Mouse (Mus musculus): Measurements from ENCODE around the gene Tnfrsf12a.

Gene Tnfrsf12a

GRCm38 (mm10) chr17:23680336-23680735 lies 3.1 kb upstream of the Tnfrsf12a start:
- no peak for DNase-seq

- DNase-seq, result no peak
Observed at GRCm38 (mm10) chr17:23679127-23679835, 2.0 kb upstream of the Tnfrsf12a start, which contains the start of gene Cldn6. Gene Cldn6 (plus strand): TSS chr17:23679249.

DNA sequence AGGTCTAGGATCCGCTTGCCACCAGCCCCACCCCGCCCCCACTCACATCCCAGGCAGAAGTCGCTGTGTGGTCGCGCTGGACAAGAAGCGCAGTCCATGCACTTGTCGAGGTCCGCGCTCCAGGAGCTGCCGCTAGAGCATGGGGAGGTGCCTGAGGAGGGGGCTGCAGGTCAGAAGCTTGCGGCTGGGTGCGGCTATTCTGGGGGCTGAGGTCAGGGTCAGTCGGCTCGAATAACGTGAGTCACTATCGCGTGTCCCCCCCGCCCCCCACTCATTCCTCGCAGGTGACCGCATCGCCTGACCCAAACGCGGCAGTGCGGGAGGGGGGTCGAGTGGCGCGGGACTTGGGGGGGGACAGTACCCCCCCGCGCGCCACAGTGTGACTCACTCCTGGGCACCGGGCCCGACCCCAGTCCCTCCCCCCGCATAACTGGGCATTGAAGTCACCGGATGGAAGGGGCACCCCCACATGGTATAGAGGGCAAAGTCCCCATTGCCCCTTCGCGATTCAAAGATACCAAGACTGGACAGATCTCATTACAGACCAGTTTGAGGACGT lies 716 bp downstream of the Tnfrsf12a start:
- DNase-seq, result no peak

DNA sequence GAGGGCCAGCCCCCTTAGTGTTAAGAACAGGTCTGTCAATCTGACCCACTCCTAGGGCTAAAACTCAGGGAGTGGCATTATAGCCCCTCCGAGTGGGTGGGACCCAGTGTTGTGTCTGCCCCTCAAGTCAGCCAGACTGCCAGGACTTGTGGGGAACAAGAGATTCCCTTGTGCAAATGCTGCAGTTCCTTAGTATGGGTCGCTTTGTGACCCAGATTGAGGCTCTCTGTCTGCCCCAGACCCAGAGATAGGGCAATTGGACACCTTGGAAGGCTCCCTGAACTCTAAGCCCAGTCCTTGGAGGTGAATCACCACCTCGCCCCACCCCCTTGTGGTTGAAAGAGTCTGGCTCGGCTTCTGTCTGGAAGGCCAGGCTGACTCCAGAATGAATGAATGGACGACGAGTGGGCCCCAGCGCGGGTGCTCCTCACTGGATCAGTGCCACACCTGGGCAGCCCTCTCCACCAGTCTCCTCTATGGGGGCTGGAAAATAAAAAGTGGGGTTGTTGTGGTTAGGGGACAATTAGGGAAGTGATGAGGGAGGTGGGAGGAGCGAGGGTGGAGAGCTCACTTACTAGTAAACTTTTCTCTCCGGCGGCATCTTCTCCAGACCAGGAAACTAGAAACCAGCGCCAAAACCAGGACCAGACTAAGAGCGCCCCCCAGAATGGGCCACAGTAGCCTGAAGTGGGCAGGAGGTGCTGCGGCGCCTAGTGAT lies 1.5 kb downstream of the Tnfrsf12a start:
- DNase-seq, result no peak

GRCm38 (mm10) chr17:23675127-23675526 lies 2.1 kb downstream of the Tnfrsf12a start:
- DNase-seq, result no peak

GRCm38 (mm10) chr17:23674271-23674952 lies 2.9 kb downstream of the Tnfrsf12a start:
- DNase-seq, result no peak

DNA sequence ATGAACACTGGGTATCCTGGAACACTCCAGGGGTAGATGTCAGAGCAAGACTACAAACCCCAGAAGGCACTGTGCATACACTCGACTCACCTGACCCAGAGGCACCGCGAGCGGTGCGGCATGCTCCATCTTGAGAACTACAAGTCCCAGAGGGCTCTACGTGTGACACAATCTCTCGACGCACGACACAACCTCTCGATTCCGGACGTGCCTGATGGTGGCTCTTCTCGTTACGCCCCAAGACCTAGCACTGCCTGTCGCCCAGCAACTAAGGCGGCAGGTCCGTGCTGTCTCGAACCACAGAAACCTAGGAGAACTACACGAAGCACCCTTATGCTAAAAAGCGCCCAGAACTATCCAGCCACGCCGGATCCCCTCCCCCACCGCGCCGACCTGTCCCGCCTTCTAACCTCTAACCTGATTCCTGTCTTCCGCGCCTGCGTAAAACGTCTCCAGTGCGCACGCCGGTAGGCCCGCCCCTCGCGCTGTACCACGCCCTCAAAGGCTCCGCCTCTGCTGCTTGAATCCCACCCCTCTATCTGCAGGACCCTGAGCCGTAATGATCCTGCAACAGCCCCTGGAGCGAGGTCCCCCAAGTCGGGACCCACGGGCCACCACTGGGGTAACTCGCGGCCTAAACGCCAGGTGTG lies 3.7 kb downstream of the Tnfrsf12a start, which contains the start of the genes Hcfc1r1 and Thoc6:
Gene Hcfc1r1 (plus strand): TSS at position 173 of the 650 bp plus-strand sequence.
Gene Thoc6 (minus strand): TSS at position 459 of the 650 bp plus-strand sequence.
- DNase-seq, result peak; percentile 91

GRCm38 (mm10) chr17:23672761-23673160 lies 4.5 kb downstream of the Tnfrsf12a start:
- DNase-seq, result no peak

- DNase-seq, result no peak
Observed at GRCm38 (mm10) chr17:23671519-23671918, 5.7 kb downstream of the Tnfrsf12a start.

- DNase-seq, result no peak
Observed at GRCm38 (mm10) chr17:23670516-23671074, 6.7 kb downstream of the Tnfrsf12a start.

DNA sequence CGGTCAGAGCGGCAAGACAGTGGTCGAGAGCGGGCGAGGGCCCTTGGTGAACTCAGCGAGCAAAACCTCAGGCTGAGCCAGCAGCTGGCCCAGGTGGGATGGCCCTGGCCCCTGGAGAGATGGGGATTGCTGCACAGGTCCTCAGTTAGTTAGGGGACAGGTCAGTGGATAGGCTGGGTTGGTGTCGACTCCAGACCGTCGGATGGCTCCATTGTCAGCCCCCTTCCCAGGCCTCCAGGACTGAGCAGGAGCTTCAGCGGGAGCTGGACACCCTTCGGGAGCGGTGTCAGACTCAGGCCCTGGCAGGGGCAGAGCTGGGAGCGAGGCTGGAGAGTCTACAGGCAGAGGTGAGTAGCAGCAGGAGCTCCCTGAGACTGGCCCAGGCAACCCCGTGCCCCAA lies 11.8 kb downstream of the Tnfrsf12a start:
- no peak for DNase-seq

DNA sequence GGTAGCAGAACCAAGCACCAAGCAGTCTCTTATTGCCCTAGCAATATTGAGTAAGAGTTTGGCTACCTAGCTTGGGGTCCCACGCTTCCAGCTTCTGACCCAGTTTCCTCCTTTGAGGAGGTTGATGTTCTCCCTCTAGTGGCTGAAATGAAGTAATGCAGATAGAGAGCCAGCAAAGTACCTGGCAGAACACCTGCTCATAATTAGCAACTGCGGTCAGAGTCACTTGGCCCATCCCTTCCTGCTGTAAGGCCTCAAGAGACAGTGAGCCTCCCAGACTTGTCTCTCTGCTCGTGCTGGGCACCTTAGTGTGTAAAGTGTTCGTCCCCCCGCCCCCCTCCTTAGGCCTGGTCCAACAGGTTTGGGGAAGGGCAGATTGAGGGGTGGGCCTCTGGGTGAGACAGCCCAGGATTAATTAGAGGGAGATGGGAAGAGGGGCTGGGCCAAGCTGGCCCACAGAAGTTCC lies 12.7 kb downstream of the Tnfrsf12a start:
- no peak for DNase-seq

- no peak for DNase-seq
Observed at GRCm38 (mm10) chr17:23661526-23661925, 15.7 kb downstream of the Tnfrsf12a start.

GRCm38 (mm10) chr17:23660876-23661200 lies 16.4 kb downstream of the Tnfrsf12a start:
- no peak for DNase-seq

DNA sequence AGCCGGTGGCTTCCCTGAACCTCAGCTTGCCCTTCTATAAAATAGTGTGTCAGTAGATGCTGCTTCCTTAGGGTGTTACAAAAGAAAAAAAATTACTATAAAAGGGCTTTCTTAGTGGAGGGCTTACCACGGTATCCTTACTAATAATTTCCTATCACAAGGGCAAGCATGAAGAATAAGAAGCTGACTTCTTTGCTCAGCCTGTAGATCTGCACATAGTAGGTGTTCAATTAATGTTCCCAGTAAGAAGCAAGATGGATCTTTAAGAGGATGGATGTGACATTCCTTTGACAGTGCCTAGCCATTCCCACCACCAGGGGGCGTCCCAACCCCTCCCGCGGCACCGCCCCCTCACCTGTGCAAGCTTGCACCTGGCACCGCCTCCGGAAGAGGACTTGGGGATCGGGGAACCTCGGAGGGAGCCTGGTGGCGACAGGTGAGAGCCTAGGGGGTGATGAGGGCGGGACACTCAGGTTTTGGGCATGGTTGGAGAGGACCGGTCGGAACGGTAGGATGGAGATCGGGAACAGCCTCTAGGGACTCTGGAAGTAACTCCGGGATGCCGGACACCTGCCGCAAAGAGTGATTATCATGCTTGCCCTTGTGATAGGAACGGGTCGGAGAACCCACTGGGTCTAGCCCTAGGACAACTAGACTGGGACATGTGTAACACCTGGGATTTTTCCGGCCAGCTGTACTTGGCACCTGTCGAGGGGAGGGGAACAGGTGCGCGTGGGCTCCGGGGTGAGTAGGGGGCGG lies 17.0 kb downstream of the Tnfrsf12a start, which contains the start of gene Bicdl2:
Gene Bicdl2 (plus strand): TSS at position 390 of the 759 bp plus-strand sequence.
- no peak for DNase-seq

DNA sequence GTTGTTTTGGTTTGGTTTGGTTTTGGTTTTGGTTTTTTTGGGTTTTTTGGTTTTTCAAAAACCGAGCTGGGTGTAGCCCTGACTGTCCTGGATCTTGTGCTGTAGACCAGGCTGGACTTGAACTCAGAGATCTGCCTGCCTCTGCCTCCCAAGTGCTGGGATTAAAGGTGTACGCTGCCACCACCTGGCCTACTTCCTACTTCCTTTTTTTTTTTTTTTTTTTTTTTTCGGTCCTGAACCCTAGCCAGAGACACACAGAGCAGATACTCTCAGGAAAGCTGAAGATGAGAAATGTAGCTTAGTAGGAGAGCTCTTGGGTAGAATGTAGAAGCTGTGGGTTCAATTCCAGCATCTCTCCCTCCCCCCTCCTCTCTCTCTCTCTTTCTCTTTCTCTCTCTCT lies 18.8 kb downstream of the Tnfrsf12a start:
- DNase-seq, result no peak

DNA sequence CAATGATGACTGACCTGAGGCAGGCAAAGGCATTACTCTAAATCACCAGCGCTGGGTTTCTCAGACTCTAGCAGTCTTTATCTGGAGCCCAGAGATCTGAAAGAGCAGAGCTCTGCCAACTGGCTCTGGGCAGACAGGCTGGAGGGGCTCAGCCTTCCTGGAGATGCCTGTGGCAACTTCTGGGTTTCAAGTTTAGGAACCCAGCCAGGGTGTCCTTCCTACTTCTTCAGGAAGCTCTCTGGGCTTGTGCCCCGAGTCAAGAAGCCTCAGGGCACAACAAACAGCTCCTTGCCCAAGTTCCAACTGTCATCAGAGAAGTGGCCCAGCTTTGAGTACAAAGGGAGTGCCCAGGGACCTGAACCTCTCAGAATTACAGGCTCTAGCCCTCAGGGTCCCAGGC lies 22.9 kb downstream of the Tnfrsf12a start:
- DNase-seq, result no peak

DNA sequence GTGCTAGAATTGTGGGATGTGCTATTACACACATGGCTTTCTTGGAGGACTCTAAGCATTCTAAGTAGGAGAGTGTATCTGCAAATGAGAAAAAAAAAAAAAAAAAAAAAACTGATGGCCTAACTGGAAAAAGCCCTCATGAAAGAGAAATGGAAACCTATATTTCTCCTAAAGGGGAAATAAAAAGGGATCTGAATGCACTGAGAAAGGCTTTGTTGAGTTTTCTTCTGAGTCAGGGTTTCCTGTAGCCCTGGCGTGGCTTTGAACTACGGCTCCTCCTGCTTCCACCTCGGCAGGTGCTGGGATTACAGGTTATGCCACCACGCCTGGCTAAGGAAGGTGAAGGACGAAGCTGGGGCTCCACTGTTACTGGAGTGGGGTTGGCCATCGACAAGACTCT lies 23.3 kb downstream of the Tnfrsf12a start:
- no peak for DNase-seq

- no peak for DNase-seq
Observed at GRCm38 (mm10) chr17:23653324-23653723, 23.9 kb downstream of the Tnfrsf12a start.

GRCm38 (mm10) chr17:23651363-23651762 lies 25.9 kb downstream of the Tnfrsf12a start:
- no peak for DNase-seq

- no peak for DNase-seq
Observed at GRCm38 (mm10) chr17:23645894-23646293, 31.4 kb downstream of the Tnfrsf12a start.
